In genomic region chr2:30647303-30647881, GRCm38 (mm10) we compare ENCODE assay signal across 8 mouse cellular contexts. TPM values are rescaled to one million over a fixed set of nuclear protein-coding genes. Genes with fewer than 3 reads are reported as not detected.
DNase-seq lines count a peak whose midpoint lies in the region; ATAC-seq and TF ChIP-seq lines count a peak whose summit lies in the region.

No protein-coding gene starts in this region.

- no peak for TF ChIP-seq EP300 in heart, postnatal 0 days (IDR thresholded peaks at IDR 0.05; ENCODE audit: low read depth)

- no peaks in the 10 kb centered on the region for H3K36me3 ChIP-seq in heart, postnatal 0 days (replicated peaks; ENCODE audit: control insufficient read depth, insufficient read depth, low read length)
- H3K36me3 ChIP-seq in liver, embryonic 16.5 days (ENCODE audit: control insufficient read depth, insufficient read depth), result no peaks in the 10 kb centered on the region

- DNase-seq in cerebellum, postnatal 10 days, result peak; percentile 70 to 73
- DNase-seq in cerebellum, adult 8-10 months, result no peak
- peak; percentile 79 for DNase-seq in embryo, embryonic 9.5 days (ENCODE audit: extremely low spot score)
- DNase-seq in heart, postnatal 0 days (ENCODE audit: low spot score), result peak; percentile 39
- DNase-seq in kidney, postnatal 36 days, result peak; percentile 55 to 61
- DNase-seq in right cerebral cortex, postnatal 36 days (ENCODE audit: low spot score in 2 of 2), result peak; percentile 84 to 93

- 30% methylated on average over 11 of the region's 11 CpGs for WGBS in heart, postnatal 0 days
- 30% methylated on average over 11 of the region's 11 CpGs for WGBS in liver, embryonic 16.5 days (ENCODE audit: insufficient replicate concordance)

- H3K4me2 ChIP-seq in heart, postnatal 0 days (ENCODE audit: low read depth, low read length), result no peak overlapping the region; the same call in 1 of the 2 replicates
- H3K4me2 ChIP-seq in liver, embryonic 16.5 days (ENCODE audit: low read depth, low read length), result no peak overlapping the region

- 0 out of 2 replicates have a peak overlapping the region, but pooled peaks have one; percentile 27 for H3K9ac ChIP-seq in heart, postnatal 0 days (replicated peaks; ENCODE audit: low read depth, low read length)
- no peak overlapping the region for H3K9ac ChIP-seq in liver, embryonic 16.5 days (ENCODE audit: low read depth, low read length)

- H3K4me1 ChIP-seq in heart, postnatal 0 days (ENCODE audit: control insufficient read depth, insufficient read depth), result peaks cover 32% of the 10 kb centered on the region
- no peaks in the 10 kb centered on the region for H3K4me1 ChIP-seq in liver, embryonic 16.5 days (ENCODE audit: control insufficient read depth, low read depth, low read length)

- H3K4me3 ChIP-seq in heart, postnatal 0 days (ENCODE audit: low read depth, low read length), result no peak overlapping the region
- H3K4me3 ChIP-seq in liver, embryonic 16.5 days (ENCODE audit: low read depth, low read length), result no peak overlapping the region

- H3K9me3 ChIP-seq in heart, postnatal 0 days (replicated peaks; ENCODE audit: control insufficient read depth, low read length), result no peaks in the 10 kb centered on the region
- H3K9me3 ChIP-seq in liver, embryonic 16.5 days (replicated peaks; ENCODE audit: control insufficient read depth, low read length), result no peaks in the 10 kb centered on the region

- ATAC-seq in heart, postnatal 0 days (ENCODE audit: insufficient read depth, low read depth), result peak; percentile 34
- 0 out of 2 replicates have a peak, but pooled peaks have one; percentile 27 for ATAC-seq in liver, embryonic 16.5 days (ENCODE audit: low read depth)
- ATAC-seq in megakaryocyte progenitor cell, adult 5-6 weeks (replicated peaks; ENCODE audit: poor library complexity), result no peak

- no peaks in the 10 kb centered on the region for H3K27me3 ChIP-seq in heart, postnatal 0 days (ENCODE audit: control insufficient read depth, insufficient read depth, low read length)
- no peaks in the 10 kb centered on the region for H3K27me3 ChIP-seq in liver, embryonic 16.5 days (ENCODE audit: control insufficient read depth, insufficient read depth, low read depth, low read length)

- TF ChIP-seq CTCF in heart, postnatal 0 days (IDR thresholded peaks at IDR 0.05; ENCODE audit: low read depth), result peak; percentile 7; the same call in 1 of the 2 replicates

- H3K27ac ChIP-seq in heart, postnatal 0 days (ENCODE audit: low read depth), result no peak overlapping the region
- no peak overlapping the region for H3K27ac ChIP-seq in liver, embryonic 16.5 days (ENCODE audit: low read length)

RNA-seq across cellular contexts. Expression of gene Cstad, which starts 52.6 kb away (rescaled TPM):
- total RNA-seq in heart, postnatal 0 days (2014; rRNA removed; ENCODE audit: low replicate concordance), result not detected in 2 replicates
- polyA plus RNA-seq in heart, postnatal 0 days (2015; fragmentation: Nextera tagmentation; extraction: Ambion mirVana), result 3.1 and 3.6 TPM in 2 replicates
- polyA plus RNA-seq in liver, embryonic 16.5 days (2015; fragmentation: Nextera tagmentation; extraction: Ambion mirVana), result 0.15 TPM in 1 of 2 replicates, not detected in the other
- 1.3 TPM in 1 of 2 replicates, not detected in the other for total RNA-seq in megakaryocyte progenitor cell, adult 5-6 weeks (2015)
- not detected in 2 replicates for total RNA-seq in megakaryocyte progenitor cell, adult 5-6 weeks (2017)
